Mouse (Mus musculus) olfactory bulb, adult 2 months (tissue): ENCODE results near the gene Zbp1.

ENCODE experiments used
- CTCF ChIP-seq: fragments of 200-500 bp; IDR thresholded peaks from 2 replicates; pipeline ENCODE4 v1.5.1; 2012; ENCODE audit warnings: low read depth, mild to moderate bottlenecking, low read length, moderate library complexity; ENCODE audit not compliant: insufficient read depth
- POLR2A ChIP-seq: fragments of 200-500 bp; IDR thresholded peaks from 2 replicates; pipeline ENCODE4 v1.6.1; 2012; ENCODE audit warnings: mild to moderate bottlenecking, low read depth, low read length, moderate library complexity; ENCODE audit not compliant: insufficient read depth

DNA sequence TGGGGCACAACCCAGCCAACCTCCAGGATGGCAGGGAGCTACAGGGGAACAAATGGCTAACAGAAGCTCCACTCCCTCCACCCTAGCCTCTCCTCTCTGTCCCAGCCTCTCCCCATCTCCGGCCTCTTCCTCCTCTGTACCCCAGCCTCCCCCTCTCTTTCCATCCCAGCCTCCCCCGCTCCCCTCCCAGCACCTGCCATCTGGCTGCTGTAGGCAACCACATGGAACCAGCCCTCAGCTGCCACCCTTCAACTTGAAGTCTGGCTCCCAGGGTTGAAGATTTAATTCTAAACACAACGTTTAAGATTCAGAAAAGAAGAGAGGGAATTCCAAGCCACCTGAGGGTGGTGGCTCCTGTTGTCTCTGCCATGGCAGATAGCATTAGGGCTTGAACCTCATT lies 30.7 kb upstream of the Zbp1 start:
- TF ChIP-seq CTCF, result no peak
- no peak for TF ChIP-seq POLR2A
